Mouse (Mus musculus) ES-E14 (cell line): ENCODE measurements around the gene Prap1. TPM values are rescaled to one million over a fixed set of nuclear protein-coding genes. Genes with fewer than 3 reads are reported as not detected.

Source experiments
- DNase-seq: peaks from one replicate; pipeline ENCODE4 v3.0.0-alpha.2; 2013; ENCODE audit warnings: low read depth, low spot score
- H3K27ac ChIP-seq: 2 replicates; pipeline ENCODE4 v1.5.1; 2012; ENCODE audit warnings: low read depth, mild to moderate bottlenecking, low read length, moderate library complexity, mixed read lengths; ENCODE audit not compliant: poor library complexity, insufficient read depth, severe bottlenecking
- H3K36me3 ChIP-seq: 2 replicates; pipeline ENCODE4 v1.6.1; 2012; ENCODE audit warnings: mild to moderate bottlenecking, low read length, moderate library complexity, mixed read lengths; ENCODE audit not compliant: control insufficient read depth, poor library complexity, insufficient read depth, severe bottlenecking
- H3K4me1 ChIP-seq, 2 experiments: fragments of 150-350 bp in 1 of 2; sonication (generic) in 1 of 2; 2 replicates each; pipeline ENCODE4 v1.6.1; 2012; ENCODE audit warnings: low read length in 2 of 2, mild to moderate bottlenecking in 1 of 2, mixed read lengths in 1 of 2; ENCODE audit not compliant: control insufficient read depth in 2 of 2, insufficient read depth in 2 of 2, poor library complexity in 1 of 2
- H3K4me3 ChIP-seq, 2 experiments: fragments of 150-350 bp in 1 of 2; sonication (generic) in 1 of 2; 2 replicates each; pipeline ENCODE4 v1.5.1; 2012; ENCODE audit warnings: low read length in 2 of 2, low read depth in 1 of 2, mild to moderate bottlenecking in 1 of 2, mixed read lengths in 1 of 2; ENCODE audit not compliant: insufficient read depth in 1 of 2, poor library complexity in 1 of 2, severe bottlenecking in 1 of 2
- H3K9ac ChIP-seq: 2 replicates; pipeline ENCODE4 v1.6.1; 2012; ENCODE audit warnings: low read depth, mild to moderate bottlenecking, low read length, mixed read lengths; ENCODE audit not compliant: poor library complexity, insufficient read depth, severe bottlenecking
- H3K9me3 ChIP-seq: fragments of 150-350 bp; sonication (generic); 2 replicates; pipeline ENCODE4 v1.6.1; 2012; ENCODE audit warnings: low read depth, mild to moderate bottlenecking, low read length; ENCODE audit not compliant: control insufficient read depth, insufficient read depth
- CHD2 ChIP-seq: IDR thresholded peaks from 2 replicates; pipeline ENCODE4 v1.6.1; 2014; ENCODE audit warnings: mild to moderate bottlenecking, low read depth, low read length, inconsistent platforms
- HCFC1 ChIP-seq: IDR thresholded peaks from 2 replicates; pipeline ENCODE4 v1.6.1; 2012; ENCODE audit warnings: low read length, inconsistent platforms, borderline replicate concordance; ENCODE audit not compliant: insufficient read depth
- MAFK ChIP-seq: IDR thresholded peaks from 2 replicates; pipeline ENCODE4 v1.6.1; 2014; ENCODE audit warnings: mild to moderate bottlenecking, low read depth, low read length, inconsistent platforms; ENCODE audit not compliant: insufficient read depth
- ZC3H11A ChIP-seq: IDR thresholded peaks from 2 replicates; pipeline ENCODE4 v1.6.1; 2012; ENCODE audit warnings: low read depth, mild to moderate bottlenecking, inconsistent platforms, low read length, borderline replicate concordance
- ZNF384 ChIP-seq: IDR thresholded peaks from 2 replicates; pipeline ENCODE4 v1.6.1; 2012; ENCODE audit warnings: low read depth, low read length, inconsistent platforms
- in situ Hi-C, 2 experiments: fragments of 600-800 bp; cut with MboI; formaldehyde crosslinking; loops; one replicate each; pipeline ENCODE4 v1.15.1; 2025; ENCODE audit warnings: low sequenced_read_pairs in 2 of 2, inconsistent platforms in 1 of 2; ENCODE audit not compliant: unreplicated experiment in 2 of 2
- total RNA-seq: library from RNA; depleted of rRNA; stranded (reverse); fragments of 300-350 nt; gene quantifications from 2 replicates; pipeline ENCODE4 v1.2.3, GENCODE M21; 2012

The Prap1 gene
- total RNA-seq, 1 experiment: 0.49 TPM

GRCm38 (mm10) chr7:140135106-140135770 lies 42.0 kb downstream of the Prap1 start:
- Histone ChIP-seq H3K9me3 (no peaks in the 10 kb centered on the region), H3K4me3 (no peak overlapping the region), H3K4me1 (no peaks in the 10 kb centered on the region), H3K36me3 (peaks cover 14% of the 10 kb centered on the region; the same call in 1 of the 2 replicates), H3K9ac (no peak overlapping the region), H3K27ac (no peak overlapping the region)
- TF ChIP-seq ZC3H11A (no peak), ZNF384 (no peak), HCFC1 (no peak), CHD2 (no peak), MAFK (no peak)
- in situ Hi-C loops: no loop called here
- no peak for DNase-seq

DNA sequence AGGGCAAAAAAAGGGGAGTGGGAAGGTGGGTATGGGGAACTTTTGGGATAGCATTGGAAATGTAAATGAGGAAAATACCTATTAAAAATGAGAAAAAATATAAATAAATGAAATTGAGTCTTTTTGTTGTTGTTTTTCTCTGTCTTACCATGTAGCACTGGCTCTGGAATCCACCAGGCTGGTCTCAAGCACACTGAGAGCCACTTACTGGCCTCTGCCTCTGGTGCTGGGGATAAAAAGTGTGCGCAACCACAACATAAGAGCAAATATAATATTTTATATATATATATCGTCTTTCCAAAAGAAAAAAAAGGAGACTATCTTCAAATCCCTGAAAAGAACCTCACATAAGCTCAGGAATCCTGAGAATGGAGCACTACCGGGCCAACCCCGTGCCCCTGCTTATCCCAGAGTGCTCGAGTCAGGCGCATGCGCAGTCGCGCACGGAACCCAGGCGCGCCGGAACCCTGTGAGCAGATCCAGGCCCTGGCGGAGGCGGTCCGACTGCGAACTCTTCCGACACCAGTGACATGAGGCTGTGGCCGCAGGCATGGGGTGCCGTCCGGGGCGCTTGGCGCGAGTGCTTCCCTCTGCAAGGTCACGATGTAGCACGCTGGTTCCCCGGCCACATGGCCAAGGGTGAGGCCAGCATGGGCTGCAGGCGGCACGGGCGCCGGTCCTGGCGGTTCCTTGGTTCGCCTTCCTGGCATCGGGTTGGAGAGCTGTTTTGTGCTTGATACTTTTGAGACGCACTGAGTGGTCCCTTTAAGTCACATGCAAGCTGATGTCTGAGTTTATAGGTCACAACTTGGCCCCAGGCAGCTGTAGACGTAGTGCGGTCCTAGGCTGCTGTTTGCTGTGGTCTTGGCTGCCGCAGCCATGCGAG lies 44.2 kb downstream of the Prap1 start, which contains the start of gene Mtg1:
Mtg1 (plus strand) TSS at position 430 of the 886 bp plus-strand sequence.
- H3K27ac ChIP-seq: peak within 1 kb of the TSS; percentile 69; the same call in 1 of the 2 replicates
- H3K36me3 ChIP-seq: peaks cover 6% of the 10 kb centered on the region; the same call in 1 of the 2 replicates

GRCm38 (mm10) chr7:140138021-140138310 lies 44.8 kb downstream of the Prap1 start:
- Histone ChIP-seq H3K9ac (peak overlapping the region; percentile 99), H3K9me3 (no peaks in the 10 kb centered on the region), H3K36me3 (peaks cover 4% of the 10 kb centered on the region; the same call in 1 of the 2 replicates), H3K27ac (0 out of 2 replicates have a peak overlapping the region, but pooled peaks have one; percentile 6), H3K4me3 (peak overlapping the region; percentile 82 to 97), H3K4me1 (no peaks in the 10 kb centered on the region)
- in situ Hi-C loops: no loop called here
- TF ChIP-seq MAFK (no peak), ZC3H11A (no peak), CHD2 (no peak), ZNF384 (no peak), HCFC1 (no peak)
- no peak for DNase-seq

More for the DNA sequence above, 44.2 kb downstream of the Prap1 start, which contains the start of gene Mtg1:
- Histone ChIP-seq H3K9ac (peak within 1 kb of the TSS; percentile 99), H3K9me3 (no peaks in the 10 kb centered on the region), H3K4me3 (peak within 1 kb of the TSS; percentile 82 to 97), H3K4me1 (no peaks in the 10 kb centered on the region)
- TF ChIP-seq HCFC1: peak; percentile 92
- TF ChIP-seq MAFK: no peak
- peak; percentile 91 for DNase-seq
- in situ Hi-C loops: no loop called here

DNA sequence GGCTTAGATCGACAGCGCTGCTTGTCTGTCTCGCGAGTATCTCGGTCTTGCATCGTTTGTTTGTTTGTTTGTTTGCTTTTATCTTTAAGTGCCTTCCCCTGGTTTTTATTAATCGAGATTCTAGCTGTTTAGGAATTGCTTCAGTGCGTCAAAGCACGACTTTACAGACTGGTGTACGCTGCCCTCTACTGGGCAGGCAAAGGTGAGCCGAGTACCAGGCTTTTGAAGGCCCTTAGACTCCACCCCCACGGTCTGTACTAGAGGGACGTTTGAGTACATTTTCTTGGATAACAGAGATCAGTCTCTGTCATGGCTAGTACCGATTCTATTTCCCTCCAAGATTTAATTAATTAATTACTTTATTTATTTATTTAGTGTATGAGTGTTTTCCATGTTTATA lies 48.2 kb downstream of the Prap1 start:
- no peaks in the 10 kb centered on the region for H3K9me3 ChIP-seq
- in situ Hi-C loops: loop anchor here in 1 of 2 experiments (5.0 kb wide), 1 partner anchor 59 kb away; the partner anchor contains the start of gene Caly
- TF ChIP-seq ZNF384: no peak
- TF ChIP-seq ZC3H11A: no peak
- no peak for TF ChIP-seq MAFK
- no peak for TF ChIP-seq HCFC1
- TF ChIP-seq CHD2: no peak
- no peak overlapping the region for H3K9ac ChIP-seq
- H3K4me1 ChIP-seq: no peaks in the 10 kb centered on the region
- DNase-seq: no peak
- H3K4me3 ChIP-seq: no peak overlapping the region
- no peaks in the 10 kb centered on the region; the same call in 1 of the 2 replicates for H3K36me3 ChIP-seq
- no peak overlapping the region for H3K27ac ChIP-seq
